Mouse (Mus musculus) lung, adult 18-20 months (tissue): ENCODE results near the gene Ankrd42.
A peak's percentile ranks its signal among the peaks of the same experiment; 100 is the strongest.

Source experiments
- DNase-seq, 2 experiments: peaks; one replicate each; pipeline ENCODE4 v3.0.0; 2022; ENCODE audit warnings: mixed read lengths in 2 of 2

Ankrd42 gene

DNA sequence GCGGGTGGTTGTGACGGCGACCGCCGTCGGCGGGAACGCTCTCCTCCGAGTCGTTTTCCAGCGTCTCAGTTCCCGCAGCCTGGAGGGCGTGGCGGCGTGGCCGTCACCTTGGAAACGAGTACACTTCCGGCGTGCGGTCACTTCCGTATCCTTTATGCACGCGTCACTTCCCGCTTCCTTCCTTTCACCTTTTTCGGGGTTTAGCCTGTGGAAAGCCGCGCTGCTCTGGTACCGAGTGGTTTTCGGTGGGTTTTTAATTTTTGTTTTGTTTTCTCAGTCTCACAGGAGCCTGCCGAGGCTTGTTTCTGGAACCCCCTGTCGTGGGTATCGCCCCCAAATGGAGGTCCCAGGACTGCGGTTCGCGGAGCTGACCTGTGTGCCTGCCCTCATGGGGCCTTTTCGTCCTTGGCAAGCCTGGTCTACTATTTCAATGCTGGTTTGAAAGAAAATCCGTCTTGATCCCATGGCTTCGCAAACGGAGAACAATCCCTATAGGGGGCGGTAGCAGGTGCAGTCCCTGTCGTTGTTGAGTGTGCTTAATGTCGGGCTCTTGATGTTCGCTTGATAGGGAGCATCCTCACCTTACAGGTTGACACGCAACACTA, at the start of gene Ankrd42:
TSS of gene Ankrd42 (minus strand) at position 122 of the 605 bp plus-strand sequence.
- DNase-seq = peak; percentile 92 to 94

DNA sequence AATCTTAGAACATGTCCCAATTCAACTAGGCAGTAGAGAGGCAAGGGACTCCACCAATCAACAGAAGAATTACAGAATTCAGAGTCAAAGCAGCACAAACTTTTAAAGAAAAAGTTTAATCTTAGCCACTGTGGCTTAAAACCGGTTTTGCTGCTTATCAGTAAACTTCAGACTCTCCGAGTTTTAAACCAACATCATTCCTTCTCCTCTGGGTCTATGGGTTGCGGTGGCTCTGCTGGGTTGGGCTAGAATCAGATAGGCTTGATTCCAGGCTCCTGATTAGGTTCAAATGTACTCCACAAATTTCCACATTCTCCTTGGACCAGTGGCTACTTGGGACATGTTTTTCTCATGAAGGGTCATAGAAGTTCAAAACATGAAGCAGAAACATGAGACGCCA, 40.4 kb upstream of the Ankrd42 start:
- DNase-seq = no peak

DNA sequence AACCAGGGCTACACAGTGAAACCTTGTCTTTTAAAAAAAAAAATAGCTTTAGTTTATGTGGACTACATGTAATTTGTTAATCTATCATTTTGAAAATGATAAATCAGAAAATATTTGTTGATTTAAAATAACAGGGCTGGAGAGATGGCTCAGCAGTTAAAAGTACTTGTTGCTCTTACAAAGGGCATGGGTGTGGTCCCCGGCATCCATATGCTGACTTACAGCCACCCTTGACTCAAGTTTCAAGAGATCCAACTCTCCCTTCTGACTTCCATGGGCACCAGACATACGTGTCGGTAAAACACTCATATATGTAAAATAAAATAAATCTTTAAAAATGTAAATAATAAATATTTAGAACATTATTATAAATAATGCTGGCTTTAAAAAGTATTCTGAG, 38.2 kb upstream of the Ankrd42 start:
- no peak for DNase-seq

DNA sequence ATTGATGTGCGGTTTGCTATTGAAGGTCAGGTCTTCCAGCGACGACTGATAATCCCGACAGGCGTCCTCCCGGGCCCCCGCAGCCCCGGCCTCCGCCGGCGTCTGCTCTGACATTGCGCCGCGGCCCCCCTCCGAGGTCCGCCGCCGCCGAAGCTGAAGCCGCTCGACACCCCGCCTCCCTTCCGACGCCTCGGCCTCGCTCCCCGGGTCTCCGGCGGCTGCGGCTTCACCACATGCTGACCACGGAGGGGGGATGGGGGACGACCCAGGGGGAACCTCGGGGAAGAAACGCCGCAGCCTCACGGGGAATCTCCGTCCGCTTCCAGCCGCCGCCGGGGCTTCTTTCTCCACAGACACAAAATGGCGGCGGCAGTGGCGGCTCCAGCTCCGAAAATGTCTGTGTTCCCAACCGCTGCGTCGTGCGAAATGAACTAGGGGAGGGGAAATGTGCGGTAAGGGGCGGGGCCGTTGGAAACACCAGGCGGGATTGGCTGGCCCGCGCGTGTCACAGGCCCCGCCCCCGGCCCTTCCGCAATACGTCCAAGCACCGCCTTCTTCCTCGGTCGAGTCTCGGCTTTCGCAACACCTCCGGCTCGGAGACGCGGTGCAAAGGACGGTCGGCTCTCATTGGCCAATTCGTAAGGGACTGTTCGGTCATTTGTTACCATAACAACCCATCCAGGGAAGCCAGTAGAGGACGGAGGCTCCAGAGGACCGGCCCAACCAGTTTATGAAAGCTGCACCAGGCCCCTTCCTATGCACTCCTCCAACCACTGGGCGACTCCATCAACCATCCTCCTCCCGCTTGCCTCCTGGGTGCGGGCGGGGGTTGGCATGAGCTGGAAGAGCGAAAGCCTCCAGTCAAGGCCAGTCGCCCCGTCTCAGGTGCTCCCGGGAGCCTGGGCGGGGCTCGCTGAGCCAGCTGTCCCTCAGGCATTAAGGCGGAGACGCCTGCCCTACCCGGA, 32.8 kb upstream of the Ankrd42 start, which contains the start of gene Pcf11:
TSS of gene Pcf11 (minus strand) at position 428 of the 965 bp plus-strand sequence.
- DNase-seq = peak; percentile 98

DNA sequence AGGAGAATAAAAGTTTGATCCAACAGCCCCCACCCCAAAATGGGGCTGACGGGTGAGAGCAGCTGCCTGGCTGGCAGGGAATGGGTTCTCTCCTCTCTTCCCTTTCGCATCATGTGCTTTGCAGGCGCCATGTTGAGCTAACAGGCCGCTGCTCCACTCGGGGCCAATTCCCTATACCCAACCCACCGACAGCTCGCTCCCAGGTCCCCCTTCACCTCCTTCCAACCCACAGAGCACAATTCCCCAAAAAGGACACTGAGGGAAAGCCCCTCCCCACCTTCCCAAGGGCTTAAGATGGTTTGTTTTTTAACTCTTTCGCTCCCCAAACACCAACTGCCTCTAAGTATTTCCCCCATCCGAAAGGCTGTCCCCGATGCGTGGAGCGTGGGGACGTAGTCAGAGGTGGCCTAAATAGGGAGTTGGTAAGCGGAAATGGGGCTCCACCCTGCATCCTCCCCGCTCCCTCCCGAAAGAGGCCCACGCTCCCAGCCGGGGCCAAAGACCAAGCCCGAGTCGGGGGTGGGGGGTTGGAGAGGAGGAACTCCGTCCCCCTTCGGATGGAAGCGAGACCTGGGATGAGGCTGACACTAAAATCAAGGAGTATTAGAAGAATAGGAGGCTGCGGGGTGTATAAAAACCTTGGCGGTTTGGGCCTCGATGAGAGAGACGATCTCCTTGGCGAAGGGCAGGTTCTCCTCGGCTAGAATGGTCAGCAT, 32.0 kb upstream of the Ankrd42 start:
- peak; percentile 57 to 65 for DNase-seq

DNA sequence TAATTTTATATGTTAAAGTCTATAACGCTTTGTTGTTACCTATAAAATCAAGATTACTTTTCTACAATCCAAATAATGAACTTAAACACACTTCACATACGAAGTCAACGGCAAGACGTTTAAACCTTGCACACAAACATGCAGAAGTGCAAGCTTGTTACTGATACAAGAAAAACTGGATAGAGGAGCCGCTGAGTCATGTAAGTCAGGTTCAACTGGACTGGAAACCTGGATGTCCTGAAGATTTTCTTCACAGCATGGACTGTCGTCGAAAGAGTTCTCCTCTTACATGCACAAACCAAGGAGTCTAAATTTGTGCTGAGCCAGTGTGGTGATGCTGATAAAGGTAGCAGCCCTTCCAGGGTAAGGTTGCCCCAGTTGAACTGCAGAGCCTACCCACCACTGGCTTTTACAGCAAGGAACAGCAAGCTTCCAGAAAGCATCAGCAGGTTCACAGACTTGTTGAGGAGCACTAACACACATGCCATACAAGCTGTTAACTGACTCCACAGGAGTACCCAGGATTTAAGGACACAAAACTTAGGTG, 29.4 kb upstream of the Ankrd42 start:
- no peak for DNase-seq

DNA sequence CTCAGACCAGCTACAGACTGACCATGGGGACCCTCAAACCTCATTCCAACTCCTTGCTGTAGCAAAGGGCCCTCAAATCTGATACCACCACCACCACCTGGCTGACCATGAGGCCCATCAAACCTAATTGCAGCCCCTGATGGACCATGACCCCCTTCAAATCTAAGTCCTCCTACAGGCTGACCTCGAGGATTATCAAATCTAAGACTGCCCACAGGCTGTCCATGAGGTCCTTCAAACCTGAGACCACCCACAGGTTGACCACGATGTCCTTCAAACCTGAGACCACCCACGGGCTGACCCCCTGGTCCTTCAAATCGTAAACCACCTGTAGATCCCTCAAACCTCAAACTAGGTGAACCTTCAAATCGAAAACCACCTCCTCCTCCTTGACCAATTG, 21.1 kb upstream of the Ankrd42 start:
- no peak for DNase-seq

DNA sequence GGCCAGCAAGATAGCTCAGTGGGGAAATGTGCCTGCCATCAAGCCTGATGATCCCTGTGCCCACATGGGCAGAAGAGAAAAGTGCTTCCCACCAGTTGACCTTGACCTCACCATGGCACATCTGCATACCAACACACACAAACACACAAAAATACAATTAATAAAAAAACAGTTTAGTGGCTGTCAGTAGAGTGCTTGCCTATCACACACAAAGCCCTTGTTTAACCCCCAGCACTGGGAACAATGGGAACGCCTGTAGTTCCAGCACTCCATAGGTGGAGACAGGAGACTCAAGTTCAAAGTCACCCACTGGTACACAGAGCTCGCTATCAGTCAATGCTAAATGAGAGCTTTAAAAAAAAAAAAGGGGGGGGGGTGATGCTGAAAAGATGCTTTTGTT, 19.4 kb upstream of the Ankrd42 start:
- no peak for DNase-seq

DNA sequence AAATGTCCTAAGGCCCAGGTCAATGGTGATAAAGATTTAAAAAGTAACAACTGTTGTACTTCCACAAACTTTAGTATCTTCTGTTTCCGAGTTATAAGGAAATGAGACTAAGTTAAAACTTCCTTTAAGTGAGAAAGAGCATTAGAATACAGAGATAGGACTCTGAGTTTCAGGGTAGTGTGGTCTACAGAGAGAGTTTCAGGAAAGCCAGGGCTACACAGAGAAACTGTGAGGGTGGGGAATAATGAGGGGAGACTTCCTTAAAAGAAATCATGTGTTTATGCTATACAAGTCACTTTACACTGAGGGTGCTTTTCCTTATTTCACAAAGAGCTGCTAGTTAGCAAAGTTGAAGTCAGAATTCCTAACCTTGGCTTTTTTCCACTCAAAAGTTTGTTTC, 16.4 kb upstream of the Ankrd42 start:
- DNase-seq = no peak

DNA sequence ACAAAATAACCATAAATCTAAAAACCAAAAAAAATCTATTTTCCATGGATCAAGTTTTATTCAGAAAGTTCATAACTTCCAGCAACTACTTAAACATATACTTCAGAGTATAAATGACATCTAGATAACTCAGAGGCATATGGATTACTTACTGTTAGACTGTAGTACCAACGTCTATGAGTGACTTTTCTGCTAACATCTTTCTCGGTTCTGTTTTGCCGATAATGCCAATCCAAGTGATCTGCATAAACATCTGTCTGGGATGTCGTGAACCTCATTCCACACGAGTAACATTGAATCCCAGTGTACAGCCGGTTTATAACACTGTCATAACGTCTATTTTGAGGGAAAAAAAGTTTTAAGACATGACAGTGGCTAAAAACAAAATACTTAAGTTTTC, 10.8 kb upstream of the Ankrd42 start:
- DNase-seq = no peak

DNA sequence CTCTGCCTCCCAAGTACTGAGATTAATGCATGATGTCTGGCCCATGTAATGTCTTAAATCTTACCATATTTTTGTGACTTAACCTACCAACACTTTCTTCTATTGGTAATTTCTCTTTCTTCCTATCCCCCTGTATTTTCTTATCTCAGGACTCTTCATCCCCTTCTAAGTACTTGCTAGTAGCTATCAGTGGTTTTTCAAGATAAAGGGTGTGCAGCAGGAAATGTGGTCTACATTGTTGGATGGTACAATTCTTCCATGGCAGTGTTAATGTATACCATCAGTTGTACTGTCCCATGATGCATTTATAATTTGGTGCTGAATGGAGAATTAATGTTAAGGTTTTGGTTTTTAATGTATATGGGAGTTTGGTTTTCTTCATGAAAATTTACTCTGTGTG, 5.4 kb upstream of the Ankrd42 start:
- no peak for DNase-seq

DNA sequence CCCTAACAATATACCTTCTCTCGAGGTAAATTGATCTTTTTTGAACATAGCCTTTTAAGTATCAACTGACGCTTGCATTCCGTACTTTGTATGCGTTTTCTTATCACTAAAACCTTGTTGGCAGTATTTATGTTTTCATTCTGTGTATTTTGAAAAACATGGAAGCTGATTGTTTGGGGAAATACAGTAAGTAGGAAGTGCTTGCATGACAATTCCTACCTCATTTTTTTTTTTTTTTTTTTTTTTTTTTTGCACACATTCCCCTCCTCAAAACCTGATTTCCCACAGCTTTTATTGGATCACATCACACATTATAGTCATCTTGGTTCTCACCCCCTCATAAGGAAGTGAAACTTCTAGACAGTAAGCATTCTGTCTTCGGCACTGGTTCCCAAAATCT, 1.1 kb upstream of the Ankrd42 start:
- DNase-seq = no peak

DNA sequence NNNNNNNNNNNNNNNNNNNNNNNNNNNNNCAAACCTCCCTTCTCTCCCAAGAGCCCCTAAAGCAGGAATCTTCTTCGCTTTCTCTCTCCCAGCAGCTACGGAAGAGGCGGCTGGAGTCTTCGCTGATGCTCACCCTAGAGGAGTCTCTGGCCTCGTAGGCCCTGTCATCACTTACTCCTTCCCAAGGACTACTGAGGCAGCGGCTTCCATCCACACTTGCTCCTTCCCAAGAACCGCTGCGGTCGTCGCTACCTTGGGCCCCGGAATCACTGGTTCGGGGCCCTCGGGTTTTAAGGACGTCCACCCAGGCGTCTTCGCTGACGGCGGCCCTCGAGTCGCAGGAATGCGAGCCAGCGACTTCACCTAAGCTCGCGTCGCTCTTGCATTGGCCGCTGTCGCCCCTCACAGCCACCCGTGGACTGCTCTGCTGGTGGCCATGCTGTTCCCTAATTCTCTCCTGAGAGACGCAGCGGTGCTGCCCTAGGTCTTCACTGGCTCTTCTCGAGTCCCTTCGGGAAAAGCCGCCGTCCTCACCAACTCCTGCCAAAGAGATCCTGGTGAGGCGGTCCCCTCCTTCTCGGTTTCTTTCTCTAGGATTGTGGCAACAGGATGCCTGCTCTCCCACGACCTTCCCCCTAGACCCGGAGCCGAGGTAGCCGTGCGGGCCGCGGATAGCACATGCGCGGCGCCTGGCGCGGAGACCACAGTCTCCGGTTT, 489 bp downstream of the Ankrd42 start:
- DNase-seq = peak in 1 of 2 experiments; percentile 18

DNA sequence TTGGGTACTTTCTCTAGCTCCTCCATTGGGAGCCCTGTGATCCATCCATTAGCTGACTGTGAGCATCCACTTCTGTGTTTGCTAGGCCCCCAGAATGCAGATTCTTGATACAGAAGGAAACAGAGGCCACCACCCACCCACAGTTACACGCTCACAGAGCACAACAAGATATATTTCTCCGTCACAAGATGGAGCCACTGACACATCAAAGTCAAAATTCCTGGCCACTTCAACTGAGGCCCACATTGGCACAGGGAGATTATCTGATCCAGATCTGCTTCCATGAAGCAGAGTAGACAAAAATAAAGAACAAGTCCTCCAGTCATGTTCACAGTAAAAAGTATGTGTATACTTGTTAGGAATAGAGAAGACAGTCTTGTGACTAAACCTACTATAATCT, 6.8 kb downstream of the Ankrd42 start:
- DNase-seq = peak in 1 of 2 experiments; percentile 16

DNA sequence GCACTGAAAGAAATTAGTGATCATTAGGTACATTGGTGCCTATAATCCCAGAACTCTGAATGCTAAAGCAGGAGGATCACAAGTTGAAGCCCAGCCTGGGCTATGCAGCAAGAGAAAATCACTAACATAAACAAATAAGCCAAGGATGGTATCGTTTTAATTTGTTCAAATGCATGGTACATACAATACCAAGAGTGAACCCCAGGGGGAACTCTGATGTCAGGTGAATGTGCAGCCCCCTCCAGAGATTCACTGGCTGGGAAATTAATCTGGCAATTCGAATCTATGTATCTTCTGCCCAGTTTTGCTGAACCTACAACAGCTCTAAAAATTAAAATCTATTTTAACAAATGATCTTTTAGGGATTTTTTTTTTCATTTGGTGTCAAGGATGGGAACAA, 12.5 kb downstream of the Ankrd42 start:
- DNase-seq = no peak

DNA sequence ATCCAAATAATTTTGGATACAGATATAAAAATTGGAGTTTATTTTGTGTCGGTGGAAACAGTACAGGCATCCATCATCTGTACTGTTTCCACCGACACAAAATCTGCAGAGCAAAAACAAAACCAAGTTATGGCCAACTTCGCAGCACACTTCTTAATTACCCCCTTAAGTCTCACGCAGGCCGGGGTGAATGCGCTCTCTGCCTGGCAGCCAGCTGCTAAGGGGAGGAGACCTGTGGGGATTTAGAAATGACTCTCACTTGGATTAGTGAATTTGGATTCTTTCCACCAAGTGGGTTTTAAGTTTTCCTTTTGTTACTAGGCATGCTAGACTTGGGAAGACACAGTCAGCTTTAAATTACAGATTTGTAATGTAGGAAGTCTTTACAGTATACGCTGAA, 26.1 kb downstream of the Ankrd42 start:
- DNase-seq = no peak

DNA sequence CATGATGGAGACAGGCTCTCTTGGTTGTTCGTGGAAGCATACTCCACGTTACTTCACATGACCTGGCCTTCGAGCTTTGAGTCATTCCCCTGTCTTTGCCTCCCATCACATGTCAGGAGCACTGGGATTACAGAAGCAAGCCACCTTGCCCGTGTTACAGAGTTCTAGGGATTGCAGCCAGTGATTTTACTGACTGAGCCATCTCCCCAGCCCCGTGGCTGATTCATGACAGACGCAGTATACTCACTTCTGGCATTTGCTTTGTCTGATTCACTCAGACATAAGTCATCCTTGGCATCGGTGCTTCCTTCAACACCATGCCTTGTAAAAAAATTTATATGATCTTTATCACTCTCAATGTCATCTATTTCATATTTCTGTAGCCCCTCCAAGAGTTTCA, 32.0 kb downstream of the Ankrd42 start:
- DNase-seq = no peak

DNA sequence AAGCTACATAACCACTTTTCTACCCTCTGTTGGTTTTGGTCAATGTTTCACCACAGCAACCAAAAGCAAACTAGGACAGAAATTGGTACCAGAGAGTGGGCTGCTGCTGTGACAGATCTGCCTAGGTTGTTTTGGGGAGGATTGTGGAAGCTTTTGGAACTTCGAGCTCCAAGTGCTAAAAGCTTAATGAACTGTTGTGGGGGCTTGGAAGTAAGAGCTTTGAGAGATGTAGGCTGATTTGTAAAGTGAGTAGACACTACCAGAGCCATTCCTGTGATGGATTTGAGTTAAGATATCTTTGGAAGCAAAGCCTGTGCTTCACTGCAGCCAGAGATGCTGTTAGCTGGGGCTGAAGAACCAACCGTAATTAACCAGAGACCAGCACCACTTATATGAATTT, 46.1 kb downstream of the Ankrd42 start:
- no peak for DNase-seq

DNA sequence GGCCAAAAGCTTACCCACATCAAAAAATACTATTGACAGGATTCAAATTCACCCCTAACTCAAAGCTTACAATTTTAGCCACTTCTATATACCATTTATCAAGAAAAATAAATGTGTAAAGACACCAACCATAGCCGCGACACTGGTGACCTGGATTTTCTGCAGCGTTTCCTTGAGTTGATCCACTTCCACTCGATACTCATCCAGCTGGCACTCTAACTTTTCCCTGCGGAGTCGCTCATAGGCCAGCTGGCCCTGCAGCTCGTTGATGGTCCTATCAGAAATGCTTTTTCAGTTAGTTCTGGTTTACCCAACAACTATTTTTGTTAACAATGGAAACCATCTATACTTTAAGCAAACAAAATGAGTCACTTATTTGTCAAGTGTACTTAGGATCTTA, 47.0 kb downstream of the Ankrd42 start:
- no peak for DNase-seq

DNA sequence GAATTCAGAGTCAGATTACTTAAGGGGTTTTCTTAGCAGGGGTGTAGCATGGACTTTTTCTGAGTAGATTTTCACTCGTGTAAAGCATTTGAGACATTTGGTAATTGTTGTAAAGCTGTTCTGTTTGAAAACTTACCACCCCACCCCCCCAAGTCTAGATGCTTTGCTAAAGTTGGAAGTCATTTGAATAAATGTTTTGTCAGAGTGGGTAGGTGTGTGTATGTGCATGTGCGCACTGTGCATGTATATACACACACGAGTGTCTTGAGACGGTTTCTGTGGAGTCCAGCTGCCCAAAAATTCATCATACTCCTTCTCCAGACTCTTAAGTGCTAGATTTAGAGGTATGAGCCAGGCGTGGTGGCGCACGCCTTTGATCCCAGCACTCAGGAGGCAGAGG, 53.4 kb downstream of the Ankrd42 start:
- DNase-seq = no peak

DNA sequence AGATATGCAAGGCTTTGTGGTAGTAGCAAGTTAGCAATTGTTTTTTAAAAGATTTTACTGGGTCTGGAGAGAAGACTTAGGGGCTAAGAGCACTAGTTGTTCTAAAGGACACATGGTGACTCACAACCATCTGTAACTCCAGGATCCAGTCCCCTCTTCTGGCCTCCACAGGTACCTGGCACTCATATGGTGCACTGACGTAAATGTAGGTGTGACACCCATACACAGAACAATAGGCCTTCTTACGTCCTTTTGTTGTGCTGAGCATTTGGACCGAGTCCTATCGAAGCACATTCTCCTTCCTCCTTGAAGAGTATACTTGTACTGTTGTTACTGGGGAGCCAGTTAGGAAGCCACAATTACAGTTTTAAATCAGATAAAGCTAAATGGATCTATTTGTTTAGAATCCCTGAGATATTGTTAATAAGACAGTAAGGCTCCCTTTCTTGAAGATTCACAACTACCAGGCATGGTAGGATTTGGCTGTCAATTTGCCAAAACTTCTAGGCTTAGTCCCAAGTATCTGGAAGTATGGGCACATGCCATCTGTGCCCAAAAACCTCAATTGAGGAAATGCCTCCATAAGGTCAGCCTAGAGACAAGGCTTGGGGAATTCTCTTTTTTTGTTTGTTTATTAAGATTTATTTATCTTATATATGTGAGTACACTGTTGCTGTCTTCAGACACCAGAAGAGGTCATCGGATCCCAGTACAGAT, 56.3 kb downstream of the Ankrd42 start:
- no peak for DNase-seq

DNA sequence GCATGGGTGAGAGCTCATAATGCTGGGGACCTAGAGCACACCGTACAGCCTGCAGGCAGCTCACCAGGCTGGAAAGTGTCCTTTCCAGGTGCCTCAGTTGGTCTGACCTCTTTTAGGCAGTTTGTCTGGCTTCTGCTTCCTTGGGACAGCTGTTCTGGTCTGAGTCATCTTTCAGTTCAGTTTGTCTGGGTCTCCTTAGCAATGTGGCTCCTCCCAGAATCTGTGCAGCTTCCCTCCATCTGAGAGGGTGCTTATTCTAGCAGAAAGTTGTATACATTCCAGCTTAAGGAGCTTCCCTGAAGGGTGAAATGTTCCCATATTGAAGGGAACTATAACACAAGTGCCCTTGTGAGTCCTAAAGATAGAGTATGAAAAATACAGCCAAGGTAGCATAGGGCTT, 70.2 kb downstream of the Ankrd42 start:
- no peak for DNase-seq
